Mouse (Mus musculus): ENCODE measurements around the gene Thrb.

Gene Thrb

GRCm38 (mm10) chr14:17659686-17660328 lies at the start of gene Thrb:
Gene Thrb (plus strand): TSS chr14:17660261.
- DNase-seq (ENCODE audit: low spot score), result no peak

- no peak for DNase-seq (ENCODE audit: low spot score)
These were observed 38.4 kb upstream of the Thrb start for GRCm38 (mm10) chr14:17621671-17622070.

GRCm38 (mm10) chr14:17623936-17624335 lies 36.1 kb upstream of the Thrb start:
- no peak for DNase-seq (ENCODE audit: low spot score)

GRCm38 (mm10) chr14:17629215-17629614 lies 30.8 kb upstream of the Thrb start:
- no peak for DNase-seq (ENCODE audit: low spot score)

GRCm38 (mm10) chr14:17632887-17633522 lies 27.1 kb upstream of the Thrb start:
- no peak for DNase-seq (ENCODE audit: low spot score)

- DNase-seq (ENCODE audit: low spot score), result no peak
These were observed 23.1 kb upstream of the Thrb start for GRCm38 (mm10) chr14:17636971-17637370.

DNA sequence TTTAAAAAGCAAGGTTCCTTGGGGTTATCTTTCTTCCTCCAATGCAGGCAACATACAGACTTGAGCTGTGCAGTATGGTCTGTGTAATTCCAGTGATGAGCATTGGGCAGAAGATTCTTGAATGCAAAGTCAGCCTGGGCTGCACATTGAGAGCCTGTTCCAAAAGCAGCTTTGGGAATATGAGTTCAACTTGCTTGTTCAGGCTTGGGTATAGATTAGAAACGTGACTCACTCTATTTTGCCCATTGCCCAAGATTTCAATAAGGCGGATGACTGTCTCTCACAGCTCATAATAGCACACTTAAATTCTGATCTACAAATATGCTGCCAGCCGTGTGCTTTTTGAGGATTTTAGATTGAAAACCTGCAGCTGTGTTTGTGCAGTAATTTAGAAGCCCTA lies 18.3 kb upstream of the Thrb start:
- no peak for DNase-seq (ENCODE audit: low spot score)

DNA sequence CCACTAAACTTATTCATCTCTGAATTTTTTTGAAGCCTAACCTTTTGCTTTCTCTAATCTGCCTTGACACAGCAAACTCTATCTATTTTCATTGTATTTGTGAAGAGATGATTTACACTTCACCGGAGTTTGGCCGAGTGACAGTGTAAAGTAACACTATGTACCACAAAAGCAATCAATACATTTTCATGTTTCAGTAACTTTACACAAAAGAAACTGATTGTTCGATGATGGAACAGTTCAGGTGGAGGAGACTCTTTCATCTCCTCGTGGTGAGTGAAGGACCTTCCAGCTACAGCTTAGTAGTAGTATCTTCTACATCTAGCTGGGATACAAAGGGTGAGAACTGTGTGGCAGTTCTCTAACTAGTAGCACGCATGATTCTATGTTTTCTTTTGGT lies 5.0 kb upstream of the Thrb start:
- DNase-seq (ENCODE audit: low spot score), result no peak

- no peak for DNase-seq (ENCODE audit: low spot score)
These were observed 1.0 kb upstream of the Thrb start for GRCm38 (mm10) chr14:17659031-17659430.

DNA sequence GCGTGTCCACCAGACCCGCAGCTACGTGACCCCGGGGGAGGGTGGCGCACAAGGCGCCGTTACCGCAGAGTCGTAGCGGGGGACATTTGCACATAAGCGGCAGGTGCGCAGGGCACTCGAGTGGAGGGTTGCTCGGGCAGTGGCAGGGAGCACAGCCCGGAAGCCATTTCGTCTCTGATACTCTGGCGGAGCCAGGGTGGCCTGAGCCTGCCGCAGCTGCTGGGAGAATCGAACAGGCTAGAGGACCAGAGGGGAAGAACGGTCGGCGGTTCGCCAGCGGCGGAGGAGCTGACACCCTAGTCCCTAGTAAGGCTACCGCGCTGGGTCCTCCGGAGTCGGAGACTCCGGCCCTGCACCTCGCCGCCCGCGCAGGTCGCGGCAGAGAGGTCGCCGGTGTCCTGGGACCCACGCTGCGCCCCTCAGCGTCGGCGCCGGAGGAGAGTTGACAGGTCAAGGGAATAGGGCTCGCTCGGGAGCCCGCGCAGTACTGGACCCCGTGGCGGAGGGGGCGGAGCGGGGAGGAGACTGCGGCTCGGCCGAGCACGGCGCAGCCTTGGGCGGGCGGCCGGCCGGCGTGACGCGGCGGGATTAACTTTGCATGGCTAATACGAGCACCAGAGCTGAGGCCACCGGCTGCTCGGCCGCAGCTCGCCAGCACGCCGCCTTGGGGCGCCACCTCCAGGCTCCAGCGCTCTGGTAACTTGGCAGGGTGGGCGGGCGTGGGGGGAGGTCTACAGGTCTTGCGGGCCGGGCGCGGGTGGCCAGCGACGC lies 453 bp downstream of the Thrb start:
- no peak for DNase-seq (ENCODE audit: low spot score)

GRCm38 (mm10) chr14:17661100-17661521 lies 1.1 kb downstream of the Thrb start:
- no peak for DNase-seq (ENCODE audit: low spot score)

GRCm38 (mm10) chr14:17662087-17662486 lies 2.0 kb downstream of the Thrb start:
- DNase-seq (ENCODE audit: low spot score), result no peak

GRCm38 (mm10) chr14:17674335-17674734 lies 14.3 kb downstream of the Thrb start:
- no peak for DNase-seq (ENCODE audit: low spot score)

DNA sequence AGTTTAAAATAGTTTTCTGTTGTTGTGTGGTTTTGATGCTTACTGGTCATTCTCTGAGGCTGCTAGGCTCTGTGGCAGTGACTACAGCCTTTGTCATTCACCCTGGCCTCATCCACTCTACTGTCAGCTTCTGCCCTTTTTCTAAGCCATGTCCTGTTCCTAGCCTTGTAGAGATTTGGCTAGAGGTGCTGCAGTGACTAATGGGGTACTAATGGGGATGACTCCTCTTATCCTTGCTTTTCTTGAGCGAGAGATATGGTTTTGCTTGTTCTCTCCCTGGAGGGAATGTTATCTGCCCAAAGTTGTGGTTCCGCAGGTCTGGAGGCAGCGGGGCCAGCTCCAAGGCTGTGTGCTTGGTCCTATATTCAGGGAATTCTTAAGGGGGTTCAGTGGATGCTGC lies 15.2 kb downstream of the Thrb start:
- no peak for DNase-seq (ENCODE audit: low spot score)

DNA sequence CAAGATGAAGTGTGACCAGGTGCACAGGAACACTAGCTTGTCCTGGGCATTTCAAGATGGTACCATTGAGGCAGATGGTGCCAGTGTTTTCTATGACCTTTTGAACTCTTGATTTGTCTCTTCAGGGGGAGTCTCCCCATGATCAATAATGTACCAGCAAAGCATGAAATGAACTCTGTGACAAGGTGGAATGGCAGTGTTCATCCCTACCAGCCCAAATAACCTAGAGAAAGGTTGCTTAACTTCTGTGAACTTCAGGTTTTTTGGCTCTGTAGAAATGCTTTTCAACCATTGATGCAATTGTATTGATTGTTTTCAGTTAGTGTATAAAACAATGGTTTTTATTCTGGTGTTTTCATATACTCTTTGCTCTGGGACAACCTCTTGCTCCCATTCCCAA lies 21.4 kb downstream of the Thrb start:
- no peak for DNase-seq (ENCODE audit: low spot score)

- no peak for DNase-seq (ENCODE audit: low spot score)
These were observed 24.8 kb downstream of the Thrb start for GRCm38 (mm10) chr14:17684881-17685280.

- no peak for DNase-seq (ENCODE audit: low spot score)
These were observed 25.4 kb downstream of the Thrb start for GRCm38 (mm10) chr14:17685491-17685890.

GRCm38 (mm10) chr14:17686939-17687338 lies 26.9 kb downstream of the Thrb start:
- DNase-seq (ENCODE audit: low spot score), result no peak

- DNase-seq (ENCODE audit: low spot score), result no peak
These were observed 31.2 kb downstream of the Thrb start for GRCm38 (mm10) chr14:17691246-17691645.

DNA sequence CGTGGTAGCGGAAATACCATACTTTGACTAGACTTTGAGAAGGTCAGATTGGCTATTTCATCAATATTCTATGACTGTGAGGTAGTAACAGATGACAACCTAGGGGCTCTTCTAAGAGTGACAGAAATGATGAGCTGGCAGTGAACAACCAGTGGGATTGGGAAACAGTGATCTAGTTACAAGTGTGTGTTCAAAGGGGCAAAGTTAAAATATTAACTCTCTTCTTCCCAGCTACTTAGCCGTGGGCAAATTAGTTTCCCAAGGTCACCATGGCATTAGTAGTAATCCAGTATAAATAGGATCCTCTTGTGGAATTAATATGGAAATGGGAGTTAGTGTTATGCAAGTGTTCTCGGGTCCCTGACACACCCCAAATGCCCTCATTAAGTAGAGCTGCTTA lies 35.5 kb downstream of the Thrb start:
- no peak for DNase-seq (ENCODE audit: low spot score)

DNA sequence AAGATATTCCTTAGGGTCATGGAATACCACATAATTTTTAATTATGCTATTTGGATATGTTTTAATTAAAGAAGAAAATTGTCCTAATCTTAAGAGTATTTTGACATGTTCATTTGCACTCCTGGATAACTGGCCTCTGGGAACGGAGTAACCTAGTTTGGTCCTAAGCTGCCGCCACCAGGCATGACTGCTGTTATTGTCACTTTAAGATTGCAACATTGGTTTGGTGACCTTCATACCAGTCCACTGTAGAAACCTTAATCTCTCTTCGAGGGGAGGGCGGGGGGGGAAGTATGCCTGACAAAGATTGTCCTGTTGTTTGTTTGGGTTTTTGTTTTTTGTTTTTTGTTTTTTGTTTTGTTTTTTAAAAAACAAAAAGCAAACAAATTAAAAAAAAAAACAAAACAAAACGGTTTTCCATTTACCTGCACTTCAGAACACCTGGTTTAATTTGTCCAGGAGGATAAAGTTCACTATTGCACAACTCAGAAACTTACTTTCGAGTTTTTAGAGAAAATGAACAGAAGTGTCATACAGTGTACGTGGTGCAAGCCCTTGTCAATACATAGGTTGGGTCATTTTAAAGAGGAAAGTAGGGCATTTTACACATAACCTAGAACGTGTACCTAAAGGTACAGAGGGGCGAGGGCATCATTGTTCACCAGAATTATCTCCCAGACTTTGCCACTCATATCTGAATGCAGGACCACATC lies 38.0 kb downstream of the Thrb start:
- no peak for DNase-seq (ENCODE audit: low spot score)

DNA sequence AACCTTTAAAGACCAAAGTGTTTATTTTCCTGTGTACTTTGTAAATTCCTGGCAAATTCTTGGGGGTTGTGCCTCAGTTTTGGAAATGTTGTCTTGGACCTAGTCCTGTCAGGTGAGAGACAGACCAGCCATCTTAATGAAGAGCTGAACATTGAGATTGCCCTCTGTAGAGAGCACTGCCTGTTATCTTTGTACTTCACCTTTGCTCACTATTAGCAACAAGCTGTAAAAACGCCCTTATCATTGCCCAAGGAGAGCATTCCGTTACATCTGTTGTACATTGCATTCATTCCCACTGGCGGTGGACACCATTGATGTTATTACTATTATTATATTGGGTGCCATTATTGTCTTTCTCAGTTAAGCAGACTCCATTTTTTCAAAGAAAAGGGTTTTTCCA lies 40.2 kb downstream of the Thrb start:
- no peak for DNase-seq (ENCODE audit: low spot score)
